Mouse (Mus musculus) kidney, postnatal 4 days (tissue): ENCODE data around the gene Tmem88.

ENCODE experiments used
- DNase-seq, 2 experiments: peaks; one replicate each; pipeline ENCODE4 v3.0.0; 2021; ENCODE audit warnings: mixed read lengths in 2 of 2

The Tmem88 gene

DNA sequence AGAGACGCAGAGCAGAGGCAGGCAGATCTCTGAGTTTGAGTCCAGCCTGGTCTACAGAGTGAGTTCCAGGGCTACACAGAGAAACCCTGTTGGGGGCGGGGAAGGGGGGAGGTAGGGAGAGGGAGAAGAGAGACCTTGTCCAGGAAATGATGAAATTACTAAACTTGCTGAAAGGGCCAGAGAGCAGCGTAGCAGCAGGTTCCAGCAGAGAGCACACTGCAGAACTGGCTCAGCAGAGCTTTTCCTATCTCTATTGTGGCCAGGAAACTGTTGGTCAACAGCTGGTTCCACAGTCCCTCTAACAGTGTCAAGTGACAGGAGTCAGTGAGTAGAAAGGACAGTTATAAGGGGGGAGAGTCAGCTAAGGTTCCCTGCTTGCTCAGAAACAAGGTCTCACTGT lies 18.4 kb downstream of the Tmem88 start:
- DNase-seq: no peak

DNA sequence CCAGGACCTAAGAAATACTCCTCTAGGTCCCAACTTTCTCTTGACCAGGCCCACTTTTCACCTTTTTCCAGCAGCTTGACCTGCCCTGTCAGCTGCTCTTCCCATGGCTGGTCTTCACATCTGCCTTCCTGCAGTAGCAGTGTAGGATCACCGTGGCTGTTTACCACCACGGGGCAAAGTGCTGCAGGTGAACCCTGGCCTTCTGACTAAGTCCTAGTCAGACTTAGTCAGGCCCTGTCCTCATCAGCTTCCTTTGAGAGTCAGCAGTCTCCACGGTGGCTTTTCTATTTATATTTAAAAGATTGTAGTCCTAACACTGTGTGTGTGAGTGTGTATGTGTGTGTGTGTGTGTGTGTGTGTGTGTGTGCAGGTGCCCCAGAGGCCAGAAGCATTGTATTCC lies 20.3 kb downstream of the Tmem88 start:
- peak in 1 of 2 experiments; percentile 49 for DNase-seq

- DNase-seq: no peak
Measured at GRCm38 (mm10) chr11:69375646-69376045, 22.4 kb downstream of the Tmem88 start.

DNA sequence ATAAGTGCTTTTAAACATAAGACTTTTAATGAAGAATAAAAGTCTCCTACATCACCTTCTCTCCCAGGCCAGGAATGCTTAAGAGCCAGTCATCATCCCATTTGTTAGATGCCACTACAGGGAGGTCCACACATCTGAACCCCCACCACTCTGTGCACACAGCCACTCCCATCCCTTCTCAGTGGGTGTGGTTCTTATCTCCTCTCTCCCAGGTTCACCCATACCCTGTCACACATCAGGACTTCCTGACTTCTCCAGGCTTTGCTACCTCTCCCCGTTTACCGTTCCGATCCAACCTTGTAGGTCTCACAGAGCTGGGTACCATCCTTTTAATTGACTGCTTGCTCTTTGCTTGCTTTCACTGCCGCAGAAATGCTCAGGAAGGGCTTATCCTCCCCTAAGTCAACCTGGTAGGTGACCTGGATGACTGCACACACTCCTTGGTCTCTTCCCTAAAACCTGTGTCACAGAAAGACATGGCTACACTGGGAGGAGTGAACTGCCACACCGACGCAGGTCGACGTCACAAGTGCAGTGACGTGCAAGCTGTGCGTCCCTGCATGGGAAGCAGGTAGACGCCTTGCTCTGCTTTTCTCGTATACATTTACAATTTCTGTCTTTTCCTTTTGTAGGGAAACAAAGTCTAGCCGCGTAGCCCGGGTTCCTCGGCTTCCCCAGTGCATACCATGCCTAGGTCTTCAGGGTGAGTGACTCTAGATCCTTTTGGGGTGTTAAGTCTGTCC lies 24.6 kb downstream of the Tmem88 start:
- DNase-seq: no peak

GRCm38 (mm10) chr11:69372780-69373170 lies 25.3 kb downstream of the Tmem88 start:
- DNase-seq: no peak

GRCm38 (mm10) chr11:69372056-69372779 lies 25.8 kb downstream of the Tmem88 start:
- peak; percentile 42 to 50 for DNase-seq

DNA sequence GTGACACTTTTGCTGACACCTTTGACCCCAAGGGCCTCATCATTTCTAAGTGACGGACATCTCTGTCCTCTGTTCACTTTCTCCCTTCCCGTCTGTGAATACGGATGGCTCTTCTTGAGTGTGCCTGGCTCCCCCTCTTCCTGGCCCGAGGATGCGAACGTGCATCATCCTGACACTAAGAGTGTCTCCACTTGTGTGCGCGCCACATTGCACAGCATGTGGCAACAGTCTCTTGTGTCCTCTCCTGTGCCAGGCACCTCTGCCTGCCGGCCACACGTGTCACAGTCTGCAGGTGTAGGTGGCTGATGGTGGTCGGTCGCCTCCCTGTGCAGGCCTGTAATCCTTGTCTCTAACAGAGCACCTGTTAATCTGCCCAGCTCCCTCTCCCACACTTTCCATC lies 26.4 kb downstream of the Tmem88 start:
- DNase-seq: peak in 1 of 2 experiments; percentile 27

DNA sequence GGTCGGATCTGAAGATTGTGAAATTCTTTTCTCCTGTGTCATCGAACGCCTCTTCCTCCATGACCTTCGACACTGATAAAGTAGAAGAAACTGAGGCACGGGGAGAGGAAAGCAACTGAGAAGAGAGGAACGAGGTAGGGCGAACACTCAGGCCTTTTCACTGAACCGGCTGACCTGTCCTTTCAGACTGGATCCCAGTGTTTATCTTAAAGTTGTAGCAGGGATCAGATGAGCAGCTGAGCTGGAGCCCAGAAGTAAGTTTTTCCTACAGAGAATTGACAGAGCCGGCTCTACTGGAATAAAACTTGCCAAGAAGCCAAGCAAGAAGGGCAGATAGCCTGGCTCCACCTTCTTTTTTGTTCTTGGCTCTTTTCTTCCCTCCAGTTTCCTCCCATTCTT lies 27.2 kb downstream of the Tmem88 start:
- DNase-seq: no peak

DNA sequence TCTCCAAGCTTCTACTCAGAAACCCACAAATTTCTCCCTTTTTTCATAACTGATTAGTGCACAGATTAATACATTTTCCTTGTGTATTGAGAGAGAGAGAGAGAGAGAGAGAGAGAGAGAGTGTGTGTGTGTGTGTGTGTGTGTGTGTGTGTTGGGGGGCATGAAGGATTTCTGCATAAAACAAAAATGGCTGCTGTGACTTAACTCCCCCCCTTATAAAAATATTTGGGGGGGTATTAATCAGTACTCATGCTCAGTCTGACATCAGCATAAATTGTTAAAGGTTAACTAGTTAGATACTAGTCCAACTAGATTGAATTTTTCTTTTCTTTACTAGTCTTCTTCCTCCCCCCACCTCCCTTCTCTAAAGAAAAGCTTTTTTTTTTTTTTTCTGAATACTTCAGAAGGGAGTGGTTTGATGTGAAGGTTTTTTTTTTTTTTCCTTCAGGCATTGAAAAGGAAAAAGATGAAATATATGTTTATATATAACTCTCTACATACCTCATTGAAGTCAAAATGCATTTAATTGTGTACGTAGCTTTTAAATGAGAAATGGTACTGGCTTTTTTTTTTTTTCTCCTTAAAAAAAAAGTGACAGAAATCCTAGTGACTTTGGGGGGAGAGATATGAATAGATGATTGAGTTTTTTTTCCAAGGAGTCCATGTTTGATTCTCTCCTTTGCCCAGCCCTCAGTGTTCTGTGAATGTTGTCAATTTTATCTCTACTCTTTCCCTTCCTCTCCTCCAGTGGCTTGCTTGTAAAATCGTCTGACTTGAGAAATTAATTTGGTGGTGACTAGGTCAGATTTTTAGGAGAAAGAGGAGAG lies 27.8 kb downstream of the Tmem88 start:
- no peak for DNase-seq

DNA sequence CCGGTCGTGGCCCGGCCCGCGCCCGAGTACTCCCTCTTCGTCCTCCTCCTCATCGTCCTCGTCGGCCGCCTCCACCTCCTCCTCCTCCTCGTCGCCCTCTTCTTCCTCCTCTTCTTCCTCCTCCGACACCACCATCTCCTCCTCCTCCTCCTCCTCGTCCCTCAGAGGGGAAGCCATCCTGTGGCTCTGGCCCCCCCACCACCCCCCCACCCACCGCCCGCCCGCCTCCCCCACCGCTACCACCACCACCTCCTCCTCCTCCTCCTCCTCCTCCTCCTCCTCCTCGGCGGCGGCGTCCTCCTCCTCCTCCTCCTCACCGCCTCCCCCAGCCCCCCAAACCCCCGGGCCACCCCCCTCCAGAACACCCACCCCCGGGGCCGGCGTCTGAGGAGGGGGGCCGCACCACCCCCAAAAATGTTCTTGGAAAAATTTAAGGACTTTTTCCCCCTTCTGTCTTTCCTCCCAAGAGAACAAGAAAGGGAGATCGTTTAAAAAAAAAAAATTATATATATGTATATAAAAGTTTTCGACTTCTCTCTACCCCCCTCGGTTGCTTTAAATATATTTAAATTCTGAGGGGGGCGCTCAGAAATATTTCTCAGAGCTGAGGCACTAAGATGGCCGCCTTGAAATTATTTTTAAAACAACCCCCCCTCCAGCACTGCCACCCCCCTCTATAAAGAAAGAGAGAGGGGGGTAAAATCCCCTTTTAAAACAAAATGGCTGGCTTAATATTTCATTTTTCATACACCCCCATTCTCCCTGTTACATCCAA lies 28.6 kb downstream of the Tmem88 start, which contains the start of gene Chd3:
Gene Chd3 (minus strand): TSS at position 192 of the 775 bp plus-strand sequence.
- DNase-seq: peak in 1 of 2 experiments; percentile 48

DNA sequence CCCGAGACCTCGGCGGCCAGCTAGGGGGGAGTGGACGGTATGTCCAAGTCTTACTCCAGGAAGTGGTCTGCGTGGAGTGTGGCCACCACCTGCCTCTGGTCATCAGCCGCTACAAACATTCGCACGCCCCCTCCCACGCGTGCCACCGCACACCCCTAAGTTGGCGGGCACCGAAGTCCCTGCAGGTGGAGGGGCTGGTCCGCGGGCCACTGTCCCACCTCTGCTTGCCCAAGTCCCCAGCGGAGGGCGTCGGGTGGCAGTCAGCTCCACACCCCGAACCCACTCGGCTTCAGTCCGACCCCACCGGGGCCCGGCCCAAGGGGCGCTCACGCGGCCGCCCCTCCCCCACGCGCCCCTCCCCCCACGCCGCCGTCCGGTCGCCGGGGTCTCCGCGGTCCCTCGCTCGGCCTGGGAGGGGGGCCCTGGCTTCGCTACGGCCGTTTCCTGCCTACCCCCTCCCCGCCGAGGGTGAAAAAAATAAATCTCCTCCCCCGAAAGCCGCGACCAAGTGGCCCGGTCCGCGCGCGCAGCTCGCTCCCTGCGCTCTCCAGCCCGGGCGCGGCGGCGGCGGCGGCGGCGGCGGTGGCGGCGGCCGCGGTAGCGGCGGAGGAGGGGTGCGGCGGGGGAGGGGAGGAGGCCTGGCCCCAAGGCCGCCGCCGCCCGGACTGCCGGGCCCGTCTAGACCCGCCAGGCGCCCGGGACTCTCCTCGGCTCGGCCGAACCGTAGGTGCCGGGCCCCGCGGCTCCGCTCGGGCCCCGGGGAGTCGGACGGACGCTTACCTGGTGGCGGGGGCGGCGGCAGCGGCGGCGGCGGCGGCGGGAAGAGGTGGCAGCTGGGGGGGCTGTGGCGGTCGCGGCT lies 29.4 kb downstream of the Tmem88 start:
- peak; percentile 67 to 79 for DNase-seq

DNA sequence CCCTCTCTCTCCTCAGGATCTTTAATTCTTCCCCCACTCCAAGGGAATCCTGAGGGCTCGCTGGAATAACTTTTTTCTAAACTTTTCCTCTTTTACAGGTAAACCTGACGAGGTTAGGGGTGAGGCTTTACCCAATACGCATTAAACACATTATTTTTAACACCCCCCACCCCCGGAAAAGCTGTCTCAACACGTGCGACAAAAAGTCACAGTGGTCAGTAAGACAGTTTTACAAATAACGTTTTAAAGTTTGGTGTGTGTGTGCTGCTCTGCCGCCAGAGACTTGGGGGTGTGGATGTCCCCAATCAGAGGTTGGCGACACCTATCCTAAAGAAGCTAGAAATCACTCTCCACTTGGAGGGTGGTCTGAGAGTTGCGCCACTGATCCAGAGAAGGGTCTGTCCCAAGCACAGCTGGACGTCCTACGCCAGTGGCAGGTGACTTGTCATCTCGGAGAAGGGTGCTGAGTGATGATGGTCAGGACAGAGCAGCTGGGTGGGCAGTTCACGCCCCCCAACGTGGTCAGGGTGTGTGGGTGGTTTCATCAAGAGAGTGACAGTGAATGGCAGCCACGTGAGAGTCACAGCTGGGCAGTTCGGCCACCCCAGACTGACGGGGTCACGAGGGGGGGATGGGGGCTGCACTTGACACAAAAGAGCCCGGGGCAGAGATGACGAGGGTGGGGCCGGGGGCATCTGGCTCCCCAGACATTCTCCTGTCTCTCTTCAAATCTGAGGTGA lies 30.2 kb downstream of the Tmem88 start:
- DNase-seq: peak; percentile 63 to 76

- peak; percentile 49 to 62 for DNase-seq
Measured at GRCm38 (mm10) chr11:69366855-69367615, 31.0 kb downstream of the Tmem88 start.

DNA sequence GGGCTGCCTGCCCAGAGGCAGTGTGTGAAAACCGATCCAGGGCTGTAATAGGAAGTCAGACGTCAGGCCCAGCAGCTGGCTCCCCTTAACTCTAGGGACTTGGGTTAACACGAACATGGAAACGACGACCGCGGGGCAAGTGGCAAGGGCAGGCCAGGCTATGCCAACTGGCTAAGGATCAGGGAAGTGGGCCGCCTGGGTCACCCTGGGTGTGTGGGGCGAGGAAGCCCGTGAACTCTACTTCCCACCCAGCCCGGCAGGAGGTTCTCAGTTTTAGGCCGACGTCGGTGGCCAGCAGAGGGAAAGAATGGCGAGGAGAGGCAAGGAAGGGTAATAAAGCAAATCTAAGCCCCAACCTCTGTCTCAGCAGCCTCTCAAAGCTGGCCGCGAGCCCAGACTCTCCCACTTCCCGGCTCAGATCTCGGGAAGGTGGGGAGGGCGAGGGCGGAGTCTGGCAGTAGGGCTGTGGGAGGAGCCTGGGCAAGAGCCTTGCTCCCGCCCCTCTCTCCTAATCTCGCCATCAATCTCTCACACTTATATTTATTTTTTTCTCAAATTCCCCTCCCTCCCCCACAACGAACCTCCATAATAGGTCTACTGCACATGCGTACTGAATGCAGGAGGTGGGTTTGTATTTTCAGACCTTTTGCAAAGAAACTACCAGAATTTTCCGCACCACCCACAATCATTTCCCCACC lies 31.7 kb downstream of the Tmem88 start:
- DNase-seq: peak; percentile 99

DNA sequence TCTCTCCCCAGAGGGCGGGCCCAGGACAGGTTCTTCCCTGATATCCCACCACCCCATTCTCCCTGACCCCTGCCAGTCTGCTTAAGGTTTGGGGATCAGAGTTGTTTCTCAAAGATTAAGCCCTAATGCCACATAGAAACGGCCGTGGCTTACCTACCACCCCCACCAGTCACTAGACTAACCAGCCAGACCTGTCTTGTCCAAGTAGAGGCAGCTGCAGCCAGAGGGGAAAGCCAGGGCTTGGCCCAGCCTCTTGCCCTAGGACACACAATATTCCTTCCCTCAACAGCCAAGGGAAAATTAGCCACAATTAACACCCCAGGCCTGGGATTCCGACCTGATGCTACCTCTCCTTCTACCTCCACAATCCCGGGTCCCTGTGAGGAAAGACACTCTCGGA lies 32.3 kb downstream of the Tmem88 start:
- DNase-seq: no peak

DNA sequence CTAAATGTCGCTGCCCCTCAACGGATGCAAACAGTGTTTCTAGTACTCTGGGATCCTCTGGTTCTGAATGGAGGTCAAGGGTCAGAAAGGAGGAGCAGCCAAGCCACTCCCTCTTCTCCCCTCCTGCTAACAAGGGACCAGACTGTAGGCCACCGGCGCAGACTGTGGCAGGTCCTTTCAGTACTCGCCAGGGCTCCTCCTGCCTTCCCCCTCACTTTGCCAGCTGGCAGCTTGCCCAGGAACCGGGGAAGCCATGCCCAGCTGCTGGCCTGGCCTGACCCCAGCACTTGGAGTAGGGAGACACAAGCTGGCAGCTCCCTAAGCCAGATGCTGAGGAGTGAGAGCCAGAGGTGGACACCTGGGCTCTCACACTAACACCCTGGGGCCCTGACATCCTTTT lies 33.1 kb downstream of the Tmem88 start:
- peak; percentile 95 to 96 for DNase-seq

GRCm38 (mm10) chr11:69364376-69364775 lies 33.7 kb downstream of the Tmem88 start:
- DNase-seq: no peak

- DNase-seq: no peak
Measured at GRCm38 (mm10) chr11:69362479-69362878, 35.6 kb downstream of the Tmem88 start.

DNA sequence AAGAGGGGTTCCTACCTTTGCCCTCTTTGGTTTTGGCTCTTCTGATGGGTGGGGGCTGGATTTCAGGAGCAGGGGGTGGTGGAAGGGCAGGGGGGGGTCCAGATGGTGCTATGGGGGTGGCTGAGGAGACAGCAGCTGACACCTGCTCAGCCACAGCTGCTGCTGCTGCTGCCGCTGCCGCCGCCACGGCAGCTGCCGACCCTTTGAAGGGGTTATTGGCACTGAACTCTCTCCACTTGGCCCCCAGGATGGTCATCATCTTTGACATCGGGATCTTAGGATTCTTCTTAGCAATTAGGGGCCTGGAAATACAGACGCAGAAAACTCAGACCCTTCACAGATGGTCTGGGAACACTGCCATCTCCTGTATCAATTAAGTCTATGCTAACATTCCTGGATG lies 36.0 kb downstream of the Tmem88 start:
- DNase-seq: no peak
